Mouse (Mus musculus) thymus, postnatal 36 days (tissue): ENCODE data around the gene Ern2.
A peak's percentile ranks its signal among the peaks of the same experiment; 100 is the strongest.

Source experiments
- DNase-seq, 2 experiments: peaks; one replicate each; pipeline ENCODE4 v3.0.0; 2022; ENCODE audit warnings: mixed read lengths in 2 of 2

Ern2 gene

GRCm38 (mm10) chr7:122186043-122186442, at the start of gene Ern2:
Ern2 (minus strand) TSS chr7:122186207.
- no peak for DNase-seq

GRCm38 (mm10) chr7:122230866-122231265, 44.9 kb upstream of the Ern2 start:
- DNase-seq = no peak

- no peak for DNase-seq
Observed at GRCm38 (mm10) chr7:122229916-122230315, 43.9 kb upstream of the Ern2 start.

- no peak for DNase-seq
Observed at GRCm38 (mm10) chr7:122229306-122229705, 43.3 kb upstream of the Ern2 start.

- no peak for DNase-seq
Observed at GRCm38 (mm10) chr7:122226744-122227143, 40.7 kb upstream of the Ern2 start.

GRCm38 (mm10) chr7:122226020-122226742, 40.2 kb upstream of the Ern2 start:
- no peak for DNase-seq

- no peak for DNase-seq
Observed at GRCm38 (mm10) chr7:122219315-122219801, 33.4 kb upstream of the Ern2 start, which contains the start of gene Chp2. Chp2 (plus strand) TSS chr7:122219496.

GRCm38 (mm10) chr7:122208276-122209021, 22.4 kb upstream of the Ern2 start:
- DNase-seq = no peak

- no peak for DNase-seq
Observed at GRCm38 (mm10) chr7:122206121-122206520, 20.1 kb upstream of the Ern2 start.

GRCm38 (mm10) chr7:122203936-122204335, 17.9 kb upstream of the Ern2 start:
- DNase-seq = no peak

GRCm38 (mm10) chr7:122199296-122199695, 13.3 kb upstream of the Ern2 start:
- no peak for DNase-seq

- peak in 1 of 2 experiments; percentile 45 for DNase-seq
Observed at GRCm38 (mm10) chr7:122197306-122197705, 11.3 kb upstream of the Ern2 start.

- DNase-seq = no peak
Observed at GRCm38 (mm10) chr7:122196771-122197170, 10.8 kb upstream of the Ern2 start.

- no peak for DNase-seq
Observed at GRCm38 (mm10) chr7:122193919-122194318, 7.9 kb upstream of the Ern2 start.

GRCm38 (mm10) chr7:122191097-122191496, 5.1 kb upstream of the Ern2 start:
- no peak for DNase-seq

GRCm38 (mm10) chr7:122189484-122189883, 3.5 kb upstream of the Ern2 start:
- DNase-seq = peak; percentile 42 to 54

- no peak for DNase-seq
Observed at GRCm38 (mm10) chr7:122184569-122184968, 1.4 kb downstream of the Ern2 start.

- DNase-seq = no peak
Observed at GRCm38 (mm10) chr7:122180720-122181119, 5.3 kb downstream of the Ern2 start.

- DNase-seq = no peak
Observed at GRCm38 (mm10) chr7:122171613-122172012, 14.4 kb downstream of the Ern2 start.

- no peak for DNase-seq
Observed at GRCm38 (mm10) chr7:122170705-122171104, 15.3 kb downstream of the Ern2 start.

- DNase-seq = no peak
Observed at GRCm38 (mm10) chr7:122167203-122167602, 18.8 kb downstream of the Ern2 start.

- DNase-seq = no peak
Observed at GRCm38 (mm10) chr7:122163766-122164165, 22.2 kb downstream of the Ern2 start.

GRCm38 (mm10) chr7:122160037-122160436, 26.0 kb downstream of the Ern2 start:
- peak; percentile 16 to 24 for DNase-seq
